Mouse (Mus musculus) heart, embryonic 15.5 days (tissue): ENCODE results near the gene Rnf222. TPM values are rescaled to one million over a fixed set of nuclear protein-coding genes. Genes with fewer than 3 reads are reported as not detected.

Source experiments
- ATAC-seq: fragments of 200-750 bp; cut with Nextera tagmentation; replicated peaks from 2 replicates; pipeline ENCODE4 v1.8.0; 2017; ENCODE audit warnings: low read depth, moderate TSS enrichment; ENCODE audit not compliant: insufficient number of reproducible peaks, insufficient read depth, low FRiP score
- H3K27ac ChIP-seq: fragments of 300-500 bp; sonication (generic); 2 replicates; pipeline ENCODE4 v1.5.1; 2015; ENCODE audit warnings: mild to moderate bottlenecking, inconsistent platforms
- H3K27me3 ChIP-seq: fragments of 300-500 bp; sonication (generic); 2 replicates; pipeline ENCODE4 v1.6.1; 2015; ENCODE audit warnings: inconsistent platforms
- H3K36me3 ChIP-seq: fragments of 300-500 bp; sonication (generic); 2 replicates; pipeline ENCODE4 v1.6.1; 2015; ENCODE audit warnings: mild to moderate bottlenecking, inconsistent platforms
- H3K4me1 ChIP-seq: fragments of 300-500 bp; sonication (generic); replicated peaks from 2 replicates; pipeline ENCODE4 v1.6.1; 2015; ENCODE audit warnings: inconsistent platforms
- H3K4me2 ChIP-seq: fragments of 300-500 bp; sonication (generic); 2 replicates; pipeline ENCODE4 v1.6.1; 2015; ENCODE audit warnings: inconsistent platforms, mild to moderate bottlenecking, moderate library complexity
- H3K4me3 ChIP-seq: fragments of 300-500 bp; sonication (generic); 2 replicates; pipeline ENCODE4 v1.5.1; 2015; ENCODE audit warnings: mild to moderate bottlenecking, inconsistent platforms
- H3K9ac ChIP-seq: fragments of 300-500 bp; sonication (generic); 2 replicates; pipeline ENCODE4 v1.6.1; 2015; ENCODE audit warnings: mild to moderate bottlenecking, inconsistent platforms
- H3K9me3 ChIP-seq: fragments of 300-500 bp; sonication (generic); replicated peaks from 2 replicates; pipeline ENCODE4 v1.6.1; 2016; ENCODE audit warnings: inconsistent platforms
- WGBS: fragments of 180-500 bp; shearing (Covaris S2); methylation state at CpG from one replicate; pipeline ENCODE4 v1.1.7; 2015; ENCODE audit warnings: mixed read lengths; 5-methylcytosine and 5-hydroxymethylcytosine counted together
- polyA plus RNA-seq: library from polyadenylated mRNA; unstranded; fragments of >200 nt; fragmentation: Nextera tagmentation; extraction: Ambion mirVana; gene quantifications from 2 replicates; pipeline ENCODE4 v1.2.1, GENCODE M21; 2015

Gene Rnf222
- polyA plus RNA-seq, 1 experiment from 2014 or later, result 0.19 TPM

- Histone ChIP-seq H3K4me2 (no peak overlapping the region), H3K9ac (no peak overlapping the region), H3K27me3 (no peaks in the 10 kb centered on the region), H3K36me3 (no peaks in the 10 kb centered on the region), H3K4me1 (peaks cover 28% of the 10 kb centered on the region), H3K4me3 (no peak overlapping the region), H3K9me3 (no peaks in the 10 kb centered on the region), H3K27ac (no peak overlapping the region)
- ATAC-seq, result no peak
- WGBS, result 61% methylated on average over 4 of the region's 4 CpGs
Observed at GRCm38 (mm10) chr11:68863631-68864091, 24.7 kb upstream of the Rnf222 start.

GRCm38 (mm10) chr11:68864544-68865189, 23.7 kb upstream of the Rnf222 start:
- H3K4me1 ChIP-seq, result peaks cover 28% of the 10 kb centered on the region
- H3K27me3 ChIP-seq, result no peaks in the 10 kb centered on the region
- H3K4me3 ChIP-seq, result no peak overlapping the region
- peak overlapping the region; percentile 36 for H3K4me2 ChIP-seq
- H3K9ac ChIP-seq, result no peak overlapping the region
- ATAC-seq, result peak; percentile 69
- H3K36me3 ChIP-seq, result no peaks in the 10 kb centered on the region
- 15% methylated on average over 9 of the region's 9 CpGs for WGBS
- H3K9me3 ChIP-seq, result no peaks in the 10 kb centered on the region
- H3K27ac ChIP-seq, result peak overlapping the region; percentile 73

GRCm38 (mm10) chr11:68871277-68871676, 17.1 kb upstream of the Rnf222 start:
- ATAC-seq, result no peak
- WGBS, result 74% methylated on average over 9 of the region's 9 CpGs
- Histone ChIP-seq H3K36me3 (no peaks in the 10 kb centered on the region), H3K27ac (no peak overlapping the region), H3K9me3 (no peaks in the 10 kb centered on the region), H3K4me2 (no peak overlapping the region), H3K4me1 (peaks cover 7% of the 10 kb centered on the region), H3K27me3 (no peaks in the 10 kb centered on the region), H3K9ac (no peak overlapping the region), H3K4me3 (no peak overlapping the region)

DNA sequence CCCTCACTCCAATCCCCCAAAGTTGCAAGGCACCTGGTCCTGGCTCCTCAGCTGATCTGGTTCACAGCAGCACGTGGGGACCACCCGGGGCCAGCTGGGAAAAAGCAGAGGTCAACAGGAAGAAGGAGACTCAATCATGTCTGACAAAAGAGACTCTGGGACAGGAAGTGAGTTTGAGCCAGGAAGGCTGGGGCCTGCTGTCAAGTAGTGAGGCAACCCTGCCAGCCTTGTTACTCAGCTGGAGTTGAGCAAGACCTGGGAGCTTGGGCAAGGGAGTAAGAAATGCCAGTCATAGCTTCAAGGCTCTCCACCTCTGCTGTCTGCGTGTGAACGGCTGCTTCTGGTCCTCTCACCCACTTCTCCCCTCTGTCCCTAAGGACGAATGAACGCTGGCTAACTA, 16.6 kb upstream of the Rnf222 start, which contains the start of gene Ndel1:
TSS of gene Ndel1 (minus strand) at position 111 of the 400 bp plus-strand sequence.
- no peaks in the 10 kb centered on the region for H3K27me3 ChIP-seq
- no peak within 1 kb of the TSS for H3K4me3 ChIP-seq
- no peaks in the 10 kb centered on the region for H3K9me3 ChIP-seq
- no peak within 1 kb of the TSS for H3K4me2 ChIP-seq
- no peaks in the 10 kb centered on the region for H3K36me3 ChIP-seq
- no peak within 1 kb of the TSS for H3K9ac ChIP-seq
- peaks cover 7% of the 10 kb centered on the region for H3K4me1 ChIP-seq
- ATAC-seq, result no peak
- H3K27ac ChIP-seq, result peak within 1 kb of the TSS; percentile 46; the same call in 1 of the 2 replicates
- WGBS, result 41% methylated on average over 6 of the region's 6 CpGs

GRCm38 (mm10) chr11:68874841-68875240, 13.5 kb upstream of the Rnf222 start:
- H3K9me3 ChIP-seq, result no peaks in the 10 kb centered on the region
- H3K4me2 ChIP-seq, result no peak overlapping the region
- no peak overlapping the region for H3K27ac ChIP-seq
- WGBS, result 0% methylated on average over 2 of the region's 2 CpGs
- no peaks in the 10 kb centered on the region for H3K36me3 ChIP-seq
- H3K4me1 ChIP-seq, result peaks cover 7% of the 10 kb centered on the region; the same call in 1 of the 2 replicates
- no peak overlapping the region for H3K9ac ChIP-seq
- no peaks in the 10 kb centered on the region for H3K27me3 ChIP-seq
- H3K4me3 ChIP-seq, result no peak overlapping the region
- ATAC-seq, result 0 out of 2 replicates have a peak, but pooled peaks have one; percentile 47

DNA sequence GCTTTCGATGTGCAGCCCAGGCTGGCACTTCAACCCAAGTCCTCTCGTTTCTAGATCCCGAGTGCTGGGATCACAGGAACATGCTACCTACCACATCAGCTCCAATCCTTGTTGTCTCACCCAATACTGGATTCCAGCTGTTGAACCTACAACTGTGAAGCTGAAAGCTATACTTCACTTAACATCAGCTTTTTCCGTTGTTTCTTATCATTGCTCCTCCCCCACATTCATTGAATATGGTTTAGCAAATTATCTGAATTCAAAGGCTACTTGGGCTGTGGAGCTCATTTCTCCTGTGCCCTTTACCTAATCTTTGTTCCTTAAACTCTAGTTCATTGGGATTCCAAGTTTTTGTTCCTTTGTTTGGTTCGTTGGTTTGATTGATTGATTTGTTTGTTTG, 9.5 kb upstream of the Rnf222 start:
- H3K27me3 ChIP-seq, result no peaks in the 10 kb centered on the region
- H3K4me2 ChIP-seq, result no peak overlapping the region
- H3K27ac ChIP-seq, result no peak overlapping the region
- peaks cover 8% of the 10 kb centered on the region for H3K4me1 ChIP-seq
- no peak for ATAC-seq
- no peaks in the 10 kb centered on the region for H3K36me3 ChIP-seq
- no peaks in the 10 kb centered on the region for H3K9me3 ChIP-seq
- WGBS, result 68% methylated on average over 5 of the region's 5 CpGs
- H3K4me3 ChIP-seq, result no peak overlapping the region
- no peak overlapping the region for H3K9ac ChIP-seq

GRCm38 (mm10) chr11:68882107-68882506, 6.2 kb upstream of the Rnf222 start:
- 24% methylated on average over 14 of the region's 14 CpGs for WGBS
- ATAC-seq, result no peak

DNA sequence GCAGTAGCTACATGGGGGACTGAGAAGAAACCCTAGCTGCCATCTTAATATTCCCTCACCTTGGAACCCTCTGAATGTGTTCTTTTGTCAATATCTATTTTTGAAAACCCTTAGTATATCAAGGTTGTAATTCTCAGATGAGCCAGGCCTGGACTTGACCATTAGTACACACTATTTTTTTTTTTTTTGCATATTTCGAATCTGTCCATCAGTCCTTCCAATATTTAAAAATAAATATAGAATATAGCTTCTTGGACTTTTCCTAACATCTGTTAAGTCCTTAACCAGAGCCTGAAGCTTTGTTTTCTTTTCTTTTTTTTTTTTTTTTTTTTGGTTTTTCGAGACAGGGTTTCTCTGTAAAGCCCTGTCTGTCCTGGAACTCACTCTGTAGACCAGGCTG, 4.5 kb upstream of the Rnf222 start:
- Histone ChIP-seq H3K36me3 (no peaks in the 10 kb centered on the region), H3K4me1 (peaks cover 5% of the 10 kb centered on the region), H3K27ac (no peak overlapping the region), H3K27me3 (no peaks in the 10 kb centered on the region), H3K4me3 (no peak overlapping the region), H3K9ac (no peak overlapping the region), H3K4me2 (no peak overlapping the region), H3K9me3 (no peaks in the 10 kb centered on the region)
- 87% methylated on average over 2 of the region's 2 CpGs for WGBS
- ATAC-seq, result no peak

More at GRCm38 (mm10) chr11:68882107-68882506, 6.2 kb upstream of the Rnf222 start:
- Histone ChIP-seq H3K27me3 (no peaks in the 10 kb centered on the region), H3K36me3 (no peaks in the 10 kb centered on the region), H3K4me3 (no peak overlapping the region), H3K9ac (no peak overlapping the region), H3K27ac (no peak overlapping the region), H3K4me1 (peaks cover 5% of the 10 kb centered on the region), H3K4me2 (no peak overlapping the region), H3K9me3 (no peaks in the 10 kb centered on the region)

DNA sequence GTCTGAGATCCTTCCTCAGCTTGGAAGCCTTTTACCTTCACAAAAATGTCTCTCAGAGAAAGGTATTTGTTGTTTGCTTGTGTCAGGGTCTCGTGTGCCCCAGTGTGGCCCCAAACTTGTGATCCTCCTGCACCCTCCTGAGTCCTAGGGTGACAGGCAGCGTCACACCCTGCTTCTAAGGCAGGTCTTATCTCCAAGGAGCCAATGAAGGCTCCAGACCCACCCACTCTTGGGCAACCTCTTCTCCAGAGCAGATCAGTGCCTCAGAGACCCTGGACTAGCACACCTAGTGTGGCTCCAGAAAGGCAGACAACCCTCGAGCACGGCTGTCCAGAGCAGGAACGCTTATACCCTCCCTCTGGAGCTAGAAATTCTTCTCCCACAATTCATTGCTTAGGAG, 4.0 kb upstream of the Rnf222 start:
- Histone ChIP-seq H3K27ac (no peak overlapping the region), H3K9me3 (no peaks in the 10 kb centered on the region), H3K4me1 (peaks cover 5% of the 10 kb centered on the region), H3K36me3 (no peaks in the 10 kb centered on the region), H3K4me2 (no peak overlapping the region), H3K9ac (no peak overlapping the region), H3K27me3 (no peaks in the 10 kb centered on the region), H3K4me3 (no peak overlapping the region)
- WGBS, result 66% methylated on average over 5 of the region's 5 CpGs
- ATAC-seq, result no peak

DNA sequence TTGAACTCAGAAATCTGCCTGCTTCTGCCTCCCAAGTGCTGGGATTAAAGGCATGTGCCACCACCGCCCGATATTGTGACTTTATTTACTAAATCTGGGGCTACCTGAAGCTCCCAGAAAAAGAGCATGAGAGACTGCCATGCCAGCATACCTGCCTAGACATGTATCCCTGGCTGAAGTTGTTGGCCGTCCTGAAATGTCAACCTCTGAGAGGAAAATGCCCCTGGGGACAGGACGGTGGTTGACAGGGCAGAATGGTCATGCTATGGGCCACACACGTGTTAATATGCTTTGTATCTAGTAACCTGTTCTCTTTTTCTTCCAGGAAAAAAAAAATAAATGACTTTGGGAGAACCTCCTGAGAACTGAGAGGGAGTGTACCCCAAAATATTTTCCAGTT, 2.3 kb upstream of the Rnf222 start:
- no peaks in the 10 kb centered on the region for H3K36me3 ChIP-seq
- ATAC-seq, result no peak

GRCm38 (mm10) chr11:68888653-68889052, 300 bp downstream of the Rnf222 start:
- Histone ChIP-seq H3K4me3 (no peak overlapping the region), H3K27me3 (no peaks in the 10 kb centered on the region), H3K9ac (no peak overlapping the region), H3K27ac (no peak overlapping the region), H3K36me3 (no peaks in the 10 kb centered on the region), H3K9me3 (no peaks in the 10 kb centered on the region), H3K4me2 (no peak overlapping the region), H3K4me1 (peaks cover 2% of the 10 kb centered on the region; the same call in 1 of the 2 replicates)
- 64% methylated on average over 2 of the region's 2 CpGs for WGBS
- no peak for ATAC-seq

More for the DNA sequence above, 2.3 kb upstream of the Rnf222 start:
- Histone ChIP-seq H3K4me2 (no peak overlapping the region), H3K9me3 (no peaks in the 10 kb centered on the region), H3K4me1 (peaks cover 5% of the 10 kb centered on the region), H3K27ac (no peak overlapping the region), H3K27me3 (no peaks in the 10 kb centered on the region), H3K4me3 (no peak overlapping the region), H3K9ac (no peak overlapping the region)
- WGBS, result 76% methylated on average over 5 of the region's 5 CpGs

GRCm38 (mm10) chr11:68890625-68891024, 2.3 kb downstream of the Rnf222 start:
- ATAC-seq, result no peak
- Histone ChIP-seq H3K27ac (no peak overlapping the region), H3K27me3 (no peaks in the 10 kb centered on the region), H3K9ac (no peak overlapping the region), H3K9me3 (no peaks in the 10 kb centered on the region), H3K4me2 (no peak overlapping the region), H3K4me3 (no peak overlapping the region), H3K4me1 (peaks cover 2% of the 10 kb centered on the region; the same call in 1 of the 2 replicates), H3K36me3 (no peaks in the 10 kb centered on the region)
- WGBS, result 17% methylated on average over 2 of the region's 2 CpGs
